Mouse (Mus musculus): ENCODE measurements at regions not wholly inside any gene's neighbourhood (a gene's known extent, or its start where the extent isn't known, plus 50 kb on each side); places are given as distances from the start of the nearest gene placed in this dataset.
A peak's percentile ranks its signal among the peaks of the same experiment; 100 is the strongest.

DNA sequence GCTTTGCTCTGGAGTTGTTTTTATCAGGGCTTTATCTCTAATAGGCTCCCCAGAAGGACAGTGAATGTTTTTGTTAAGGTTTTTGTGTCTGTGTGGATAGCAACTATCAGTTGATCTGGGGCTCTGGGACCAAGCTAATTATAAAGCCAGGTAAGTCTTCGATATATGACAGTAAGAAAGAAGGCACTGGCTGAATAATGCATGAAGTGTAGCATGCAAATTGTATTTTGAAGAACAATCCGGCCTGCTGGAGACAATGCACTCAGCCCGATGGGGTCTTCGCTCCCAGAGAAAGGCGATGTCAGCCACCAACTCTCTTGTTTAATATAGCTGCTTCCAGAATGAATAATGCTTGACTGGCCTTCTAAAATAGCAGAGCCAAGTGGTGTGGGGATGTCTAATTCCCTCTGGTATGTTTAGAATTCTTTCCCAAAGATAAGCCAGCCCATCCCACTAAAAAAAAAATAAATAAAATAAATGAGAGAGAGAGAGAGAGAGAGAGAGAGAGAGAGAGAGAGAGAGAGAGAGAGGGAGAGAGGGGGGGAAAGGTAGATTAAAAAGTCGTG lies 68.6 kb downstream of the Dad1 start:
- no peak for DNase-seq (ENCODE audit: low spot score)

DNA sequence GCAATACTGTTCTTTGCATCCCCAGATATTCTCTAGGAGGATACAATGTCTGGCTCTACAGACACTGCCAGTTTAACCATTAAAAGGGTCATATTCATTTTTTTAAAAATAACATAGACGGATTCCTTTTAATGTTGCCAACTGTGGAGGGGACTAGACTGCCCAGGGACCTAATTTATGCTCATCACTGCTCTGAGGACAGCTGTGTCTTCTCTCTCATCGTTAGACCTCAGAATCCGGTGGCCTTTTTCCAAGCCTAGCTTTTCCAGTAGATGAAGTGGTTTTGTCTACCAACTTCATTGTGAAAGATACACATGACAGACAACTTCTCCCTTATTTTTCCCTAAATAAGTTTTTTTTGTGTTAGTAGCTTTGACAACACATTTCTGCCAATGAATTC lies 70.0 kb downstream of the Dad1 start:
- DNase-seq (ENCODE audit: low spot score) = no peak

DNA sequence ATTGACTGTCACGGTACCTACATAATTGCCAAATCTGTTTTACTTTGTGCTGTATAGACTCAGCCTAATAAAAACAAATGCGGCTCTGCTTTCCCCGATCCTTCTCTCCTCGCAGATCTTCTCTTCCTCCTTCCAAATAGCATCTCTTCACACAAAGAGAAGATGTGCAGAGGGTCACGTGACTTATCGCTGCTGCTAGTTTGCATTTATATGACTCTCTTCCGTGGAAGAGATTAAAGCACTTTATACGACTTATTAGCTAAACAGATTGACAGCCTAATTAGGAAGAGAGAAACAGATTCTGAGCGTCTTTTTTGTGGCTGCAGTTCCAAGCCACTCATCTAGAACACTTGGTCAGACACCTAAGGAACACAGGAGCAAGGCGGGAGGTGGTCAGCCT lies 71.1 kb downstream of the Dad1 start:
- no peak for DNase-seq (ENCODE audit: low spot score)

DNA sequence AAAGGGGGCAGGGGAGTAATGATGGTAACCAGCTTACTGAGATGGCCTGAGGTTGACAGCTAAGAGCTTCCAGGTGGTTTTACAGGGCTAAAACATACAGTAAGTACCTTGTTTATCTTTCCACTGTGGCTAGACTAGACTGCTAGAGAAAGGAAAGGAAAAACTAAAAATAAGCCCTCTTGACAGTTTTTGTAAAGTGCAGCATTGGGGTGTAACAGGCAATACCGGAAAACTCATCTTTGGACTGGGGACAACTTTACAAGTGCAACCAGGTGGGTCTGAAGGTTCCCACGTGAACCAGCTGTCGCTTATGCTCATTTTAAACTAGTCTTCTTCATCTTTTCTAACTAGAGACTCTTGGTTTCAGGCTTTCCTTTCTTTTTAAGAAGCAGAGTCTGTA lies 72.6 kb downstream of the Dad1 start:
- no peak for DNase-seq (ENCODE audit: low spot score)

DNA sequence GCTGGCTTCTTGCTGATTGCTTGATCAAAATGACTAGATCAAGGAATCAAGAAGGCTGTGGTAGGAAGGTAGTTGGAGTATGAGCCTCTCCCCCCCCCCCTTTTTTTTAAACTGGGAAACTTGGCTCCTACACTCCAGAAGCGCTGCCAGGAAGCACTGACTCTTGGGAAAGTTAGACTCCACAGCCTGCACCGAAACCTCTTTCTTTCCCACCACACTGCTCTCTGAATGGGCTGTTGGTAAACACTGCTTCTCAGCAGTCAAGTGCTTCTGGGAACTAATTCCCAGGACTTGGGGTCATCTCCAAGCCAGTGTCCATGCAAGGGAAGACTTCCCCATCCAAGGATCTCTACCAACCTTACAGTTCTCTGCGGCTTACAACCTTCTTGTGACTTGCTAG lies 73.2 kb downstream of the Dad1 start:
- no peak for DNase-seq (ENCODE audit: low spot score)

DNA sequence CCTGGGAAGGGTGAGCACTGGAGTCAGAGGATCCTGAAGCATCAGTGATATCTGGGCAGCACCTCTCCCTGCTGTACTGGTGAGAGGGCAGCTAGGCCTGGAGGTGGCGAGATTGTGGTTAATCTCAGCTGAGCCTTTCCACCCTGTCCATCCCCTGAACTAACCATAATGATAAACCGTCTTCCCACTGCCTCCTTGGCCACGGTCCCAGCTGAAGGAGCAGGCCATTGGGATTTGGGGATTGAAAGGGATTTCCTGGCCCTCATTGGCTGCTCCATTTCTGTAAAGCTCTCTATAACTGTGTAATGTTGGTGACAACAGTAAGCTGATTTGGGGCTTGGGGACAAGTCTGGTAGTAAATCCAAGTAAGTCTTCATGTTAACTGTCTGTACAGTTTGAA lies 73.6 kb downstream of the Dad1 start:
- DNase-seq (ENCODE audit: low spot score) = no peak

DNA sequence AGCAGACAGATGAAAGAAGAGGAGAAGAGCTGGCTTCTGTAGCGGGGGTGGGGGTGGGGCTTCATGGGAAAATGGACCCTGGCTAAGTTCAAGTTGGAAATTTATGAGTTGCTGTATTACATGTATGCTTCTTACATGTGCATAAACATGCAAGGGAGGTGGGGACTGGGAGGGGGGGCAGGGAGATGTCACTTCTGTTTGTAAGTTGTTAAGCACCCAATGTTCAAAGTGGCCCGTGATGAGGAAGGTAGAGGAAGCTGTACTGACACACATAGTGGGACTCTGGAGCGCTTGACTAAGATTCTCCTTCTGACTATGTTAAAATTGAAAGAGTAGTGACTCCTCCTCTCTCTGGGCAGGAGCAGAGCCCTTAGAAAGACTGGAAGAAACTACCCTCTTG lies 75.0 kb downstream of the Dad1 start:
- DNase-seq (ENCODE audit: low spot score) = no peak

DNA sequence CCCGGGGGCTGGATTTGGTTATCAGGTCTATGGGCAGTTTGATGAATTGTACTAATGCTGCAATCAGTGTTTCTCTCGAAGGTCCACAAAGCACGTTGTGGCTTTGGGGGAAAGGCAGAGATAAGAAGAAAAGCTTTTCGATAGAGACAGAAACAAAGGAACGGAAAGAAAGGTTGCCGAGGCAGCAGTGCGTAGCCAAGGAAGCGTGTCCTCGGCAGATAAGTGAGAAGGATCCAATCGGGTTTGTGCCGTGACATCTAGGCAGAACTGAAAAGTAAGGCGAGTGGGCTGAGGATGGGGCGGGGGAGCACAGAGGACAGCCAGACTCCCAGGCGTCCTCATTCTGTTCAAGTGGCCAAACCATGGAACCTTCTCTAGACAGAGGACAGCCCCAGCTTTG lies 77.4 kb downstream of the Dad1 start:
- DNase-seq (ENCODE audit: low spot score) = no peak

DNA sequence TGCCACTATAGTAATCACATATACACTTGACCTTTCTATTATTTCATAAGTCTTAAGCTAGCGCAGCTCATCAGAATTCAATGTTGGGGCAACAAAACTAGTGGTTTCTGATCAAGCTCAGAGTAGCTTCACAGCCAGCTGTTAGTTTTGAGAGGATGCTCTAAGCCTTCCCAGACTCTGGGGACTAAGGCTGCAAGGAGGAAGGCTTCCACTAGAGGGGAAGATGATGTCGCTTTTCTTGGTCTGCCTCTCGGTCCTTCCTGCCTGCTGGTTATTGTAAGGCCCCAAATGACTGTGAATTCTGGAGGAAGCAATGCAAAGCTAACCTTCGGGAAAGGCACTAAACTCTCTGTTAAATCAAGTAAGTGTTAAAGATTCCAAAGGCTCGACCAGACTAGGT lies 78.4 kb downstream of the Dad1 start:
- no peak for DNase-seq (ENCODE audit: low spot score)

DNA sequence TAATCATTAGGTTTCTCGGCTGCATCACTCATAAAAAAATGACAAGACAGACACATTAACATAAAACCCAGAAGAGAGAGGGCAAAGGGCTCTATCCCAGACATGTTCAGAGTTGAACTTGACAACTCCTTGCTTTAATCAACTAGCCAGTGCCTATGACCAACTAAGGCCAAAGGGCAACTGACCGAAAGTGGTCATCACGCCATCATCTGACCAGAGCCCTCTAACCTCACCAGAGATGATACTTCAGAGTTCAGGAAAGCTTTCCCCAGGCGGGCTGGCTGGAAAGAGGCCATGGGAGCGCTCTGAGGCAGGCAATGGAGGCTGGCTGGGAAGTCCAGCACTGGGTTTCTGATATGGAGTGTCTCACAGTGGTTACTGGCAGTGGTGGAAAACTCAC lies 80.6 kb downstream of the Dad1 start:
- DNase-seq (ENCODE audit: low spot score) = no peak

DNA sequence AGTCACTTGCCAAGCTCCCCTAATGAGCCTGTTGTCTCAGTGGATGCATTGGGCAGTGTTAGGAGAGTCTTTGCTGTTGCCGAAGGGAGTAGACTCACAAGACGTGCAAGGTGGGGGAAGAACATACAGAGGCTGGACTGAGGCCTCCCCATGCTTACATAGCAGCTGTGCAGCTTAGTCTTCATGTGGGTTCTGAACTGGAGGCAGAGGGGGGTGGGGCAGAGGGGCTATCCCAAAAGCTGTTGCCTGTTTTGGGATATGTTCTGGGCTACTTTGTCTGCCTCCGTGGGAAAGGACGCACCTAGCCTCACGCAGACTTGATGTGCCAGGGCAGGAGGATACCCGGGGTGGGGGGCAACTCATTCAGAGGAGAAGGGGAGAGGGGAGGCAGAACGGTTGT lies 84.7 kb downstream of the Dad1 start:
- no peak for DNase-seq (ENCODE audit: low spot score)

DNA sequence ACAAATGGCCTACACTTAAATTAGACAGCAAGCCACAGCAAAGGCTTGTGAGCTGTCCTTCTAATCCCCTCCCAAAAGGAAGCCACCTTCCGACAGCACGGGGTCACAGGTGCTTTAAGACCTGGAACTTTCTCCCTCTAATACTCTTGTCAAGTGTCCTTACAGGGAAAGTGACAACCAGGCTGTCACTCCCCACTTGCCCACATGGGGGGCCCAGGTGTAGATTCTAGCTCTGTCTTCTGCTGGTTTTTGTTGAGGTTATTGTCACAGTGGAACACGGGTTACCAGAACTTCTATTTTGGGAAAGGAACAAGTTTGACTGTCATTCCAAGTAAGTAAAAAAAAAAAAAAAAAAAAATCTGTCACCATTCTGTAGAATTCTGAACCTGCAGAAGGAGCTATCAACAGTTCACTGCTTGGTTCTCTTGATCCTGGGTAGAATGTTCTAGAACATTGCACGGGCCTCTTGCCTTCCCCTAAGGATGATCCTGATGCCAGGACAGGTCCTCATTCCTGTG lies 85.4 kb downstream of the Dad1 start:
- DNase-seq (ENCODE audit: low spot score) = no peak

DNA sequence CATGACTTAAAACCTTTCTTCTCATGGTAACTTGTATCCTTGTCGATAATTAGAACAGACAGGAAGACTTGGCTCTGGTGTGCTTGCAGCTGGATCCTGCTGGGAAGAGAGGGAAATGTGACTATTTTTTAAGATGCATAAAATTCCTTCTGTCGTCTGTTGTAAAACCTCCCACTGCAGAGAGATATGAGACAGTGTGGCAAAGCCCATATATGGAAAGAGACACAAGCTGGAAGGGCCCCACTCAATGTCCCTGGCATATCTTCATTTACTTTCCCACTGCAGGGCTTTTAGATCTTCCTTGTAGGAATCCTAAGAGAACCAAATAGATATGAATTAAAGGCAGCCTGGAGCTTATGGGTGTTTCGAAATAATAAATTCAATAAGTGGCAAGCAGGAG lies 87.8 kb downstream of the Dad1 start:
- no peak for DNase-seq (ENCODE audit: low spot score)

DNA sequence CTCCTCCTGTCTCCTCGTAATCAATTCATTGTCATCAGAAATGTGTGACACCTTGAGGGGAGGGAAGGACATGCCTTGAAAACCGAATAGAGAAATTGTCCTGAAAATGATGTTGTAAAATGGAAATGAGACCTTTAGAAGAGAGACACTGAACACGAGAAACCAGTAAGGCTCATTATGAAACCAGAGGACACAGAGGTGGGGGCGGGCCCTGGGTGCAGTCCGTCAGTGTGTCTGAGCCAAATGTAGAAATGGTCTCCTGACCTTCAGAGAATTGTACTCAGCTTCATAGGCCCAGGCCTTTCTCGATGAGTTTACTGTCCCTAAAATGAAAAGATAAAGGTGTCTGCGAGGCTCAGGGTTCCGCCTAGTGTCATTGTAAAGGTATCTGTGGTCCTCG lies 89.0 kb downstream of the Dad1 start:
- DNase-seq (ENCODE audit: low spot score) = no peak

DNA sequence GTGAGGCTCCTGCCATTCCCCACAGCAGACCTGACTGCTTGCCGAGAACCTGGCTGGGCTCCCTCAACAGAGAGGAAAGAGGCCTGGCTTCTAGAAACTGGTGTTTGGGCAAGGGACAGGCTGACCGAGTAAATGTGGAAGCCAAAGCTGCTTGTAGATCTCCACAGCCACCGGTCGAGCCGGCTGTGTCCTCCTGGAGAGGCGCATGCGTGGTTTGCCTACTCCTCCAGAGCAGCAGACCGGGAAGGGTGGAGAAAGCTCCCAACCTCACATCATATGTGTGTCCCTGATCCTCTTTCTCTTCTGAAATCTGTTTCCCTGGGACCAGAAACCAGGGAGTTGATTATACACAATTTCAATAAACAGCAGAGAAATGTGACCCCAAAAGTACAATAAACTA lies 92.0 kb downstream of the Dad1 start:
- DNase-seq (ENCODE audit: low spot score) = no peak

DNA sequence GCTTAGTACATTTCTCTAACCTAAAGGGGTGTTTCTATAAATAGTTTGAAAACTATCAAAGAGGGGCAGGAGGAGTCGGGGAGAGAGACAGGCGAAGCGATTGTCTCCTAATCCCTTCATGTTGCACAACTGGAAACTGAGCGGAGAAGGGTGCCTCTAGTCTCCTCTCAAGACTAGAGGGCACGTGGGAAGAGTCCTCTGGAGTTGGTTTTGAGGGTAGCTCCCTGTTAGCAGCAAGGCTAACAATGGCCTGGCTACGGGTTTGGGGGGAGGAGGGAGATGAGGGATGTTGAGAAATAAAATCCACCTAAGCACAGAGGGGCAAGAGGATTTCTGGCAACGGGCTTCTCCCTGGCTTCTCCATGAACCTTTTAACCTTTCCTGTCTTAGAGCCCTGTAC lies 92.7 kb downstream of the Dad1 start:
- DNase-seq (ENCODE audit: low spot score) = no peak

DNA sequence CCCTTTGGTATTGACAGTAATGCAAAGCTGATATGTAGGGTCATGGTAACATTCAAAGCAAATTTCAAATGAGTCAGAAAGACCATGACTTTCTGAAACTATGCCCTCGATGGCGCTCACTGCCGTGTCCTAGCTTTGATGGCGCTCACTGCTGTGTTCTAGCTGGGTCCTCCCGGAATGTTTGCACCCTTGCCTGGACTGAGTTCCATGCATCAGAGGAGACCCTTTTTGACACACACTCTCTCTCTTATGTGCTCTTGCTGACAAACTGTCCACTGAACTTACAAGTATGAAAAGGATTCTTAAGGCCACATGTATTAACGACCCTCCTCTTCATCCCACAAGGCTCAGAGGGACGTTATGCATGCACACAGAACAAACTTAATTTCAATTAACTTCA lies 94.1 kb downstream of the Dad1 start:
- no peak for DNase-seq (ENCODE audit: low spot score)

DNA sequence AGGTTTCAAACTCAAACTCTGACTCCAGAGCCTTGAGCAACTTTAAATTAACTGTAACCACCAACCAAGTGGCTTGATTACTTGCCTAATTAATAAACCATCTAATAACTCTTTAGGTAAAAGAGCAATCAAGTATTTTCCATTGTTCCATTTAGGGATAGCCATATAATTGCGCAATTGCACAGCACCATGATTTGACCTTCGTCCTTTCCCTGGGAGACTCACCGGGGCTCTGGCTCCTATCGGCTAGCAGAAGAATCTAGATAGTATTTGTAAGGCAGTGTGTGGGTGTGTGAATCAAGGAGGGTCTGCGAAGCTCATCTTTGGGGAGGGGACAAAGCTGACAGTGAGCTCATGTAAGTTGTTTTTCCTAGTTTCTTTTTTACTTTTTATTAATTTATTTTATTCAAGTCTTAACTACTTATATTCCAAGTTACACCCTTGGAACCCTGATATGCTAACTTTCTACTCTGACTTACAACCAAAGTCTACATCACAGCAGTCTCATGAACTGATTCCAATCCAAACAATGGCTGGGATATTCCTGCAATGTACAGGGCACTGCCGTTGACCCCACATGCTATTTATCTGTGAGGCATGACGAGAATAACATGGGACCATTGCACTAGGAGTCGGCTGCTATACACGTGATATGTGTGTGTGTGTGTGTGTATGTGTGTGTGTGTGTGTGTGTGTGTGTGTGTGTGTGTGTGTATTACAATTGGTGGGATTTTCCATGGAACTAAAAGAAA lies 95.5 kb downstream of the Dad1 start:
- DNase-seq (ENCODE audit: low spot score) = no peak

DNA sequence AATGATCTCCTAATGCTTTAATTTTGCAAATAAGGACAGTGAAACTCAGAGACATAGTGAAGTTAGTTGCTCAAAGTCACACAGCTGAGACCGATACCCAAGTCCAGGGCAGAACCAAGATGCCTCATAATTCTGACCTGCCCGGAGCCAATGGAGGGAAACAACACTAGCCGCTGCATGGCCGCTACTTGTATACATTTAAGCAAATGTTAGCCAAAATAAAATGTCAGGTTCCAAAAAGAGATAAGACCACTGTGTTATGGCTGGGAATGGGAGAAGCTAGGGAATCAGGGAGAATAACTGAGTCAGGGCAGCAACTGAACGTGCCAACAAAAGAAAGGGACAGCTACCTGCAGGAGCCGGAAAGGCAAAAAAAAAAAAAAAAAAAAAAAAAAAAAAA lies 97.4 kb downstream of the Dad1 start:
- DNase-seq (ENCODE audit: low spot score) = no peak

DNA sequence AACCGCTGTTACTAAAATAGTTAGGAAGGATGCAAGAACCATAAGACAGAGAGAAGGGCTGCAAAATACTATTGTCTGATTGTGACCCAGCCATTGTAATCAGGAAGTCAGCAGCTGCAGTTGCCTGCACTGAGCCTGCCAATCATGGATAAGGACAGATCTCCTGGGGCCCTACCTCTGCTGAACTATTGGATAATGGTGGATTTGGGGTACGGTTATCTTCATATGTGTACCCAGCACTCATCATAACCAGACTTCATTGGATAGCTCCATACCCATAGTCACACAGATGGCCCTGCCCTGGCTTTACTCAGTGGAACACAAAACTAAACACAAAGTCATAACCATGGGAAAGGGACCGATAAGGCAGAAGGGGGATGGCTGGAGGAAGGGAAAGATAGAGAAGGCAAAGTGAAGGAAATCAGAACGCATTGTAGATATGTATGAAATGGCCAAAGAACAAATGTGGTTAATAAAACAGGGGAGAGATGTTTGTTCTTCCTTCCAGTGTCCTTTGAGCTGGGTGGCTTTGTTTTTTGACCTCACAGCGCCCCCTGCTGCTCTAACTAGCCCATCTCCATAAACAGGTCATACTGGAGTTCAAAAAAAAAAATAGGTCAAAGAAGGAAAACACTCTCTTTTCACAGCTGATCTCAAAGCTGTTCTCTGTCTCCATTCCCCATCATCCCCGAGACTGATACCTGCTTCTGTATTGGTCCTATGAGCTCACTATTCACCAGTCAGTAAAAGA lies 101.2 kb downstream of the Dad1 start:
- DNase-seq (ENCODE audit: low spot score) = peak; percentile 69

DNA sequence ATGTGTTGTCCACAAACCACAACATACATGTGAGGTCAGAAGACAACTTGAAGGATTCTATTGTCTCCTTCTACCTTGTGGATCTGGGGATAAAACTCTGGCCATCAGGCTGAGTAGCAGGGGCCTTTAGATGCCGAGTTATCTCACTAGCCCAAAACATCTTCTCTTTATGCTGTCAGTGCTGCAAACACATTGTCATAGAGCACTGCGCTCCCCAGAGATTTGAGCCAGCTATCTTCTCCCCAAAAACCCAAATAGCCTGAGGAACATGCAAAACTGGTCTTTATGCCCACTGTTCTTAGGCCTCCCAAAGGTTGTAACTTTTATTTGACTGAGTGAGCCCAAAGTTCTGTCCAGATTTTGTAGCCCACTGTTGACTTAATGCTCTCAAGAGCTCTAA lies 102.0 kb downstream of the Dad1 start:
- no peak for DNase-seq (ENCODE audit: low spot score)

DNA sequence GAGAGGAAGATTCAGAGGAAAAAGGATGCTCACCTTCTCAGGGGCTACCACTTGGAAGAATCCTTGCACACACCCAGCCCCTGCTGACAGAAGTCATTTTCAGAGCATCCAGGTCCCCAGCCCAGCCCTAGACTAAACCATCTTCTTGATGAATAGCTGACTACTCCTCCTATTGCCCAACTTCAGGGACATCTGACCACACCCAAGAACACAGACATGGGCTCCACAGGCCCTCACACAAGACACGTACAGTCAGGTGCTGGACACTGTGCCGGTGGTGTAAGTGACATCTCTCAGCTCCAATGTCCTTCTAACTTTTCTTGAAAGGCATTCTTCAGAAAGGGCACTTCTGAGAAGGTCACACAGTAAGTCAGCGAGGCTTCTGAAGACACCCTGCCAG lies 102.6 kb downstream of the Dad1 start:
- DNase-seq (ENCODE audit: low spot score) = no peak

DNA sequence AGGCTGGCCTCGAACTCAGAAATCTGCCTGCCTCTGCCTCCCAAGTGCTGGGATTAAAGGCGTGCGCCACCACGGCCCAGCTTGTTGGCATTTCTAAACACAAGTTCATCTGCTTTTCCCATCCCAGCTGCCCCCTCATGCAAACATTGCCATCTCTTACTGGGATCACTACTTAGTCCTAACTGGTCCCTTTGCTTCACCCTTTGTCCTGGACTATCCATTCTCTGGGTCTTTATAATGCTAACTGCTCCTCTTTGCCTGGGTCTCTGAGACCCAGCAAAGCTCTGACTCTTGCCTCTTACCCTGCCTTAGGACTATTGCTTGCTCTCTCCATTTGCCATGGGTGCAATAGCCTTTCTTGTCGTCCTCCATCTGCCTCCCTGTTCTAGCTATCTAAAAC lies 103.7 kb downstream of the Dad1 start:
- DNase-seq (ENCODE audit: low spot score) = no peak

Measured in ovary, postnatal 14 days (tissue).